47 mouse cellular contexts compared by ENCODE assay signal in genomic region chr9:75328047-75328446, GRCm38 (mm10). TPM values are rescaled to one million over a fixed set of nuclear protein-coding genes. Genes with fewer than 3 reads are reported as not detected.
"Had no signal": no experiment of that assay in that cellular context is flagged by ENCODE, and none has a peak within 500 bp of the region (broad histone marks: within the 10 kb centered on the region; RNA-seq: fewer than 3 reads in every experiment).

No protein-coding gene starts in this region.

- H3K9me3 ChIP-seq: heart, embryonic 10.5 days; heart, embryonic 12.5 days; heart, embryonic 13.5 days; heart, embryonic 15.5 days; hindbrain, embryonic 10.5 days; hindbrain, embryonic 12.5 days; hindbrain, embryonic 13.5 days; hindbrain, embryonic 15.5 days; intestine, embryonic 15.5 days; kidney, embryonic 15.5 days had no signal

- H3K27ac ChIP-seq: heart, embryonic 10.5 days; heart, embryonic 13.5 days; heart, embryonic 15.5 days; hindbrain, embryonic 10.5 days; hindbrain, embryonic 12.5 days; hindbrain, embryonic 13.5 days; hindbrain, embryonic 14.5 days; hindbrain, embryonic 15.5 days; hindbrain, postnatal 0 days; intestine, embryonic 15.5 days; kidney, embryonic 15.5 days; kidney, postnatal 0 days; layer of hippocampus, adult 2 months had no signal

- H3K9ac ChIP-seq: heart, embryonic 12.5 days; heart, embryonic 13.5 days; heart, embryonic 15.5 days; hindbrain, embryonic 12.5 days; hindbrain, embryonic 13.5 days; hindbrain, embryonic 14.5 days; hindbrain, embryonic 15.5 days; intestine, embryonic 15.5 days; kidney, embryonic 15.5 days had no signal

- H3K4me1 ChIP-seq: heart, embryonic 10.5 days; heart, embryonic 12.5 days; heart, embryonic 13.5 days; heart, embryonic 15.5 days; hindbrain, embryonic 10.5 days; hindbrain, embryonic 12.5 days; hindbrain, embryonic 13.5 days; hindbrain, embryonic 15.5 days; intestine, embryonic 15.5 days; kidney, embryonic 15.5 days had no signal

- H3K4me3 ChIP-seq: heart, embryonic 10.5 days; heart, embryonic 12.5 days; heart, embryonic 13.5 days; heart, embryonic 15.5 days; hindbrain, embryonic 10.5 days; hindbrain, embryonic 12.5 days; hindbrain, embryonic 13.5 days; hindbrain, embryonic 15.5 days; intestine, embryonic 15.5 days; kidney, embryonic 15.5 days; layer of hippocampus, adult 2 months had no signal

- H3K4me2 ChIP-seq: heart, embryonic 11.5 days; heart, embryonic 12.5 days; heart, embryonic 13.5 days; heart, embryonic 15.5 days; hindbrain, embryonic 12.5 days; hindbrain, embryonic 13.5 days; hindbrain, embryonic 14.5 days; hindbrain, embryonic 15.5 days; intestine, embryonic 15.5 days; kidney, embryonic 15.5 days had no signal

- H3K27me3 ChIP-seq: heart, embryonic 12.5 days; heart, embryonic 13.5 days; heart, embryonic 15.5 days; hindbrain, embryonic 12.5 days; hindbrain, embryonic 13.5 days; hindbrain, embryonic 15.5 days; intestine, embryonic 15.5 days; kidney, embryonic 15.5 days had no signal

- DNase-seq: heart, postnatal 10 days; heart, postnatal 14 days; heart, postnatal 36 days; heart, postnatal 4 days; kidney, adult 11 months; kidney, adult 18-20 months; kidney, adult 2 months; kidney, adult 8-10 months; kidney, adult 9 months; kidney, postnatal 10 days; kidney, postnatal 14 days; kidney, postnatal 25 days; kidney, postnatal 36 days; kidney, postnatal 4 days; layer of hippocampus, adult 9-11 months; layer of hippocampus, postnatal 36 days had no signal

RNA-seq across cellular contexts. Expression of gene Bcl2l10, which starts 19.5 kb away (rescaled TPM):
- total RNA-seq: heart, postnatal 10 days; heart, postnatal 14 days; heart, postnatal 25 days; heart, postnatal 36 days; hematopoietic stem cell, adult 5-6 weeks; layer of hippocampus, adult 18-20 months; layer of hippocampus, adult 2 months; layer of hippocampus, postnatal 10 days had no signal
- polyA plus RNA-seq: heart, embryonic 10.5 days; heart, embryonic 11.5 days; heart, embryonic 12.5 days; heart, embryonic 13.5 days; heart, embryonic 14.5 days; heart, embryonic 15.5 days; heart, embryonic 16.5 days; heart, postnatal 0 days; hindbrain, embryonic 10.5 days; hindbrain, embryonic 11.5 days; hindbrain, embryonic 12.5 days; hindbrain, embryonic 13.5 days; hindbrain, embryonic 14.5 days; hindbrain, embryonic 15.5 days; hindbrain, embryonic 16.5 days; hindbrain, postnatal 0 days; inflammation-experienced regulatory T-cells, adult 6 months; intestine, embryonic 14.5 days; intestine, embryonic 15.5 days; intestine, embryonic 16.5 days; intestine, postnatal 0 days; kidney, embryonic 14.5 days; kidney, embryonic 15.5 days; kidney, embryonic 16.5 days; kidney, postnatal 0 days; large intestine, adult 2 months had no signal
